Mouse (Mus musculus): ENCODE measurements around the gene Bad. TPM values are rescaled to one million over a fixed set of nuclear protein-coding genes. Genes with fewer than 3 reads are reported as not detected.
"Not testable (repeated sequence)": the region's sequence is repeated elsewhere in the genome, so short reads cannot be mapped to it uniquely, and the experiment has no call there.

Gene Bad
- polyA plus RNA-seq, 1 experiment: 60.4 TPM

DNA sequence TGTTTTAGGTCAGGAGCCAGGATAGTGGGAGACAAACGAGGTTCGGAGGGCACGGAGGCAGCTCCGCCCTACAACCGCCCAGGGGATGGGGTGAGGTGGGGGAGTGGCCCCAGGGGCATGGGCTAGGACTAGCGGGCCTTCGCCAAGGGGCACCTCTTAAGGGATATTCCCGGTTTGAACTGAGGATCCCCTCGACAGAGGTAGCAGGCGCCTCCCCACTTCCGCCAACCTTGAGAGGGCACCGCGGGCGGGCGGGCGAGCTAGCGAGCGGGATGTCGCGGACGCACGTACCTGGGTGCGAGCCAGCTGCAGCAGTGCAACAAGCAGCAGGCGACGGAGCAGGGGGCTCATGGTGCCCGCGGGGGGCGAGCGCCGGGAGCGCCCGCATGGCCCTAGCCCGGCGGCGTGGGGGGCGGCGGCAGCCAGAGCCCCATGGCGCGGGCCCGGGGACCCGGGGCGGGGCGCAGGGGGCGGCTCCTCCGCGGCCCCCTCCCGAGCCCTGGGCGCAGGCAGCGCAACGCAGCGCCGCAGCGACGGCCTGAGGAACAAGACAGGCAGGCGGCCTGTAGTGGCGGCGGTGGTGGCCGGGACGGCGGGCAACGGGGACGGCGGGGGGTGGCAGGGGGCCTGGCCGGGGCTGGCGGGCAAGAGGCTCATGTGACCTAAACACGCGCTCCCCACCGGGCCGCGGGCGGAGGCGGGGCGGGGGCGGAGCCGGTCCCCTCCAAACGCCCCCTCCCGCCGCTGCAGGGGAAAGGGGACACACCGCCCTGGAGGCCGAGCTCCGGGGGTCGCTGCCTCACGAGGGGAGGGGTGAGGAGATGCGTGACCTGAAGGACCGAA lies 45.6 kb downstream of the Bad start, which contains the start of gene Vegfb:
Vegfb (minus strand) TSS at position 591 of the 843 bp plus-strand sequence.
- Histone ChIP-seq H3K4me3 (ENCODE audit: insufficient read depth, low read length) (peak within 1 kb of the TSS; percentile 80), H3K27ac (ENCODE audit: insufficient read depth, low read length) (peak within 1 kb of the TSS; percentile 92), H3K4me1 (ENCODE audit: control insufficient read depth, insufficient read depth, low read length) (0 out of 2 replicates have a peak, but pooled peaks cover 2% of the 10 kb centered on the region)
- TF ChIP-seq POLR2A (IDR thresholded peaks at IDR 0.05; ENCODE audit: extremely low read depth, insufficient read depth, low read length): peak; percentile 36; the same call in 1 of the 2 replicates
- TF ChIP-seq CTCF (IDR thresholded peaks at IDR 0.05; ENCODE audit: extremely low read depth, insufficient read depth, low read length): no peak

DNA sequence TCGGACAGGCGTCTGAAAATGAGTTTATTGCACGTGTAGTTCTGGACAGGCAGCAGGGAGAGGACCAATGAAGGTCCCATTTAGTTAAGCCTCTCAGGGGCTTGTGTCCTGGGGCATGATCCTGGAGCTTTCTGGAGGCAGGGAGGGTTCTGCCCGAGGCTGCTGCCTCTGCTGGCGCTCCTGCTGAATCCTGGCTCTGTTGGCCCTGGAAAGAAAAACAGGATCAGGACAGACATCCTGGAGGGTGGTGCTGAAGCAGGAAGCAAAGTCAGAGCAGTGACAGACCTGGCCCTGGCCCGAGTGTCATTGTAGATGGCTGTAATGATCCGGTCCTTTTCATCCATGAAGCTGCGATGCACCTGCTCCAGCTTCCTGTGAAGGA lies 46.2 kb downstream of the Bad start:
- Histone ChIP-seq H3K4me3 (ENCODE audit: insufficient read depth, low read length) (peak overlapping the region; percentile 80), H3K27ac (ENCODE audit: insufficient read depth, low read length) (peak overlapping the region; percentile 78), H3K4me1 (ENCODE audit: control insufficient read depth, insufficient read depth, low read length) (0 out of 2 replicates have a peak, but pooled peaks cover 2% of the 10 kb centered on the region)
- TF ChIP-seq POLR2A (IDR thresholded peaks at IDR 0.05; ENCODE audit: extremely low read depth, insufficient read depth, low read length) (no peak), CTCF (IDR thresholded peaks at IDR 0.05; ENCODE audit: extremely low read depth, insufficient read depth, low read length) (no peak)

GRCm38 (mm10) chr19:6989251-6989650 lies 47.6 kb downstream of the Bad start:
- Histone ChIP-seq H3K4me3 (ENCODE audit: insufficient read depth, low read length) (no peak overlapping the region), H3K27ac (ENCODE audit: insufficient read depth, low read length) (no peak overlapping the region), H3K4me1 (ENCODE audit: control insufficient read depth, insufficient read depth, low read length) (0 out of 2 replicates have a peak, but pooled peaks cover 2% of the 10 kb centered on the region)
- no peak for TF ChIP-seq CTCF (IDR thresholded peaks at IDR 0.05; ENCODE audit: extremely low read depth, insufficient read depth, low read length)
- TF ChIP-seq POLR2A (IDR thresholded peaks at IDR 0.05; ENCODE audit: extremely low read depth, insufficient read depth, low read length): no peak

GRCm38 (mm10) chr19:6990712-6991111 lies 49.1 kb downstream of the Bad start:
- H3K4me3 ChIP-seq (ENCODE audit: insufficient read depth, low read length): no peak overlapping the region
- TF ChIP-seq CTCF (IDR thresholded peaks at IDR 0.05; ENCODE audit: extremely low read depth, insufficient read depth, low read length) (no peak), POLR2A (IDR thresholded peaks at IDR 0.05; ENCODE audit: extremely low read depth, insufficient read depth, low read length) (no peak)
- H3K4me1 ChIP-seq (ENCODE audit: control insufficient read depth, insufficient read depth, low read length): 0 out of 2 replicates have a peak, but pooled peaks cover 2% of the 10 kb centered on the region
- no peak overlapping the region for H3K27ac ChIP-seq (ENCODE audit: insufficient read depth, low read length)

GRCm38 (mm10) chr19:6991166-6991565 lies 49.5 kb downstream of the Bad start:
- H3K27ac ChIP-seq (ENCODE audit: insufficient read depth, low read length); H3K4me1 ChIP-seq (ENCODE audit: control insufficient read depth, insufficient read depth, low read length); H3K4me3 ChIP-seq (ENCODE audit: insufficient read depth, low read length): not testable (repeated sequence)

- TF ChIP-seq POLR2A (IDR thresholded peaks at IDR 0.05; ENCODE audit: extremely low read depth, insufficient read depth, low read length): 0 out of 2 replicates have a peak, but pooled peaks have one; percentile 5
- no peak for TF ChIP-seq CTCF (IDR thresholded peaks at IDR 0.05; ENCODE audit: extremely low read depth, insufficient read depth, low read length)
- H3K4me1 ChIP-seq (ENCODE audit: control insufficient read depth, insufficient read depth, low read length): peaks cover 5% of the 10 kb centered on the region; the same call in 1 of the 2 replicates
- H3K27ac ChIP-seq (ENCODE audit: insufficient read depth, low read length): no peak within 1 kb of the TSS
- peak within 1 kb of the TSS; percentile 47 for H3K4me3 ChIP-seq (ENCODE audit: insufficient read depth, low read length)
Measured at GRCm38 (mm10) chr19:6992011-6992858, 50.6 kb downstream of the Bad start, which contains the start of gene Dnajc4. Gene Dnajc4 (minus strand): TSS chr19:6992572.

- Histone ChIP-seq H3K4me3 (ENCODE audit: insufficient read depth, low read length) (peak overlapping the region; percentile 47; the same call in 1 of the 2 replicates), H3K27ac (ENCODE audit: insufficient read depth, low read length) (no peak overlapping the region), H3K4me1 (ENCODE audit: control insufficient read depth, insufficient read depth, low read length) (peaks cover 4% of the 10 kb centered on the region; the same call in 1 of the 2 replicates)
- no peak for TF ChIP-seq CTCF (IDR thresholded peaks at IDR 0.05; ENCODE audit: extremely low read depth, insufficient read depth, low read length)
- TF ChIP-seq POLR2A (IDR thresholded peaks at IDR 0.05; ENCODE audit: extremely low read depth, insufficient read depth, low read length): no peak
Measured at GRCm38 (mm10) chr19:6993011-6993770, 51.5 kb downstream of the Bad start.

DNA sequence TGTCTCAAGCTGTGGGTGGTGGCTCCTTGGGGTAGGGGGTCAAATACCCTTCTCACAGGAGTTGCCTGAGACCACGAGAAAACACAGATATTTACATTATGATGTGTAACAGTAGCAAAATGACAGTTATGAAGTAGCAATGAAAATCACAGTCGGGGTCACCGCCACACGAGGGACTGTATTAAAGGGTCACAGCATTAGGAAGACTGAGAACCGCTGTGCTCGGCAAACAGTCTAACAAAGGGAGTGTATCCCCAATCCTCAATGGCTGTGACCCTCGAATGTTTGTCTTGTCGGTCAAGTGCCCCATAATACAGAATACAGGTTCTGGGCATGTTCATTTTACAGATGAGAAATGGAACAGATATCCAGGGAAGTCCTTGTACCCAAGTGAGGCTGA lies 52.3 kb downstream of the Bad start:
- no peak for TF ChIP-seq POLR2A (IDR thresholded peaks at IDR 0.05; ENCODE audit: extremely low read depth, insufficient read depth, low read length)
- TF ChIP-seq CTCF (IDR thresholded peaks at IDR 0.05; ENCODE audit: extremely low read depth, insufficient read depth, low read length): no peak
- no peak overlapping the region for H3K4me3 ChIP-seq (ENCODE audit: insufficient read depth, low read length)
- peaks cover 4% of the 10 kb centered on the region; the same call in 1 of the 2 replicates for H3K4me1 ChIP-seq (ENCODE audit: control insufficient read depth, insufficient read depth, low read length)
- H3K27ac ChIP-seq (ENCODE audit: insufficient read depth, low read length): no peak overlapping the region

DNA sequence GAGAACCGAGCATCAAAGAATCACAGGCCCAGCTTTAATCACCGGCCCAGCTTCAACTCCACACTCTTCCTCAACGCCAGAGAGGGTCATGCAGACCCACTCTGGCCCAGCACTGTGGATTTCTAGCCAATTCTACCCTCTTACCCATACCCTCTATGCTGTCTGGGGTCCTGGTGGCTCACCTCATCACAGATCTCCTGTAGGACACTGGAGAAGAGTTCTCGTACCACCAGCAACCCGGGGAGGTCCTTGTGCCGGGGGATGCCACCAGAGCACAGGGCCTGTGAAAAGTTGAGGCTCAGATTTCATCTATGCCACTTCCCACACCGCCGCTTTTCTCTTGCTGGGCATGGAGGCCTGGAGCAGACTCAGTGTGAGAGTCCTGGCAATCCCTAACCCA lies 52.8 kb downstream of the Bad start:
- peaks cover 4% of the 10 kb centered on the region; the same call in 1 of the 2 replicates for H3K4me1 ChIP-seq (ENCODE audit: control insufficient read depth, insufficient read depth, low read length)
- no peak overlapping the region for H3K27ac ChIP-seq (ENCODE audit: insufficient read depth, low read length)
- TF ChIP-seq POLR2A (IDR thresholded peaks at IDR 0.05; ENCODE audit: extremely low read depth, insufficient read depth, low read length) (no peak), CTCF (IDR thresholded peaks at IDR 0.05; ENCODE audit: extremely low read depth, insufficient read depth, low read length) (no peak)
- H3K4me3 ChIP-seq (ENCODE audit: insufficient read depth, low read length): no peak overlapping the region
